Mouse (Mus musculus) bone marrow macrophage, adult 2 months (primary cell): Measurements from ENCODE around the gene Ttll5.

Experiments
- CTCF ChIP-seq: IDR thresholded peaks from 2 replicates; pipeline ENCODE4 v1.5.1; 2012; ENCODE audit warnings: low read depth, mild to moderate bottlenecking, low read length, moderate library complexity
- POLR2A ChIP-seq: IDR thresholded peaks from 2 replicates; pipeline ENCODE4 v1.6.1; 2012; ENCODE audit warnings: mild to moderate bottlenecking, low read depth, low read length, borderline replicate concordance

- TF ChIP-seq CTCF (no peak), POLR2A (no peak)
Observed at GRCm38 (mm10) chr12:85828856-85829255, 4.4 kb downstream of the Ttll5 start.
